ENCODE assay signal across 15 mouse cellular contexts in the genomic region with DNA sequence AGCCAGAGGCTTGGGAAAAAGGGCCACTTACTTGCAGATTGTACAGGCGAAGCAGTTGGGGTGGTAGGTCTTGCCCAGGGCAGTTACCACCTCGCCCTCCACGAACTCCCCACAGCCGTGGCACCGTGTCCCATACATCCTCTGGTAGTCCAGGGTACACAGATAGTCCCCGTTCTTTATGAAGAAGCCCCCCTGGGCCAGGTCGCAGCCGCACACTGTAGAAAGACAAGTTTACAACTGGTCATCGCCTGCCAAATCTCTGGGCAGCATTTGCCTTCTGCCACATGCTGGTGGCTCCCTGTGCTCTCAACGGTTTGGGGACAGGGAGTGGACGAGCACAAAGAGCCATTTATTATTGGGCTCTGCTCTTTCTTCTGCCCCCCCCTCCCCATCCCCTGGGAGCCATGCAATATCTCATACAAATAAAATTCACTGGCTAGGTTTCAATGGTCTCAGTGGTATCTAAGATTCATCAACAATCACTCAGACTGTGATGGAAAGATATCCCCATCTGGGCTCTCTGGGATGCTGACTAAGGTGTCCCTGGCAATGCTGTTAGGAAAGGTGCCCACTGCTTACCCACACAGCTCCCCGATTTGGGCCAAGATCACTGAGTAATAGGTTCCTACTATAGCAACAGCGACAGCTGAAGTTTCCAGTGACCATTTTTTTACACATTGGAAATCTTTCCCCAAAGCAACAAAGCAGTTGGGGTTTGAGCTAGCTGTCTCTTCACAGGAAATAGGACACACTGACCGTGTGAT.
DNase-seq lines count a peak whose midpoint lies in the region; ATAC-seq and TF ChIP-seq lines count a peak whose summit lies in the region.
"Had no signal": no experiment of that assay in that cellular context is flagged by ENCODE, and none has a peak within 500 bp of the region (broad histone marks: within the 10 kb centered on the region; RNA-seq: fewer than 3 reads in every experiment).

No protein-coding gene starts in this region.

- H3K79me3 ChIP-seq in C2C12 (ENCODE audit: low read depth) = no peaks in the 10 kb centered on the region

- no peaks in the 10 kb centered on the region for H3K27me3 ChIP-seq in heart, embryonic 10.5 days (ENCODE audit: insufficient read depth, poor library complexity, severe bottlenecking)
- 0 out of 2 replicates have a peak, but pooled peaks cover 4% of the 10 kb centered on the region for H3K27me3 ChIP-seq in limb, embryonic 15.5 days
- no peaks in the 10 kb centered on the region for H3K27me3 ChIP-seq in limb, embryonic 10.5 days (ENCODE audit: low read depth, poor library complexity, severe bottlenecking)
- H3K27me3 ChIP-seq in C2C12 (ENCODE audit: control insufficient read depth, insufficient read depth, insufficient read length) = no peaks in the 10 kb centered on the region
- H3K27me3 ChIP-seq: midbrain, embryonic 12.5 days had no signal

- H3ac ChIP-seq in C2C12 (ENCODE audit: control insufficient read depth, insufficient read length, low read depth) = no peak overlapping the region

- DNase-seq in heart, embryonic 10.5 days (ENCODE audit: low spot score) = no peak
- no peak for DNase-seq in heart, adult 9 months (ENCODE audit: low spot score in 2 of 2)
- no peak for DNase-seq in limb, embryonic 10.5 days (ENCODE audit: low spot score)
- no peak for DNase-seq in cerebellum, adult 8-10 months
- DNase-seq: adrenal gland, postnatal 25 days; cerebellum, adult 11 months; embryo, embryonic 11 days; kidney, adult 9 months; thymus, adult 2 months had no signal

- no peaks in the 10 kb centered on the region for H3K9me3 ChIP-seq in heart, embryonic 10.5 days
- H3K9me3 ChIP-seq in limb, embryonic 15.5 days = no peaks in the 10 kb centered on the region
- H3K9me3 ChIP-seq in limb, embryonic 10.5 days (replicated peaks) = no peaks in the 10 kb centered on the region
- H3K9me3 ChIP-seq: hindbrain, embryonic 13.5 days; midbrain, embryonic 12.5 days had no signal

- no peaks in the 10 kb centered on the region for H3K79me2 ChIP-seq in C2C12 (ENCODE audit: control insufficient read depth, insufficient read depth)

- no peak overlapping the region for H3K9ac ChIP-seq in limb, embryonic 15.5 days
- H3K9ac ChIP-seq: hindbrain, embryonic 13.5 days; midbrain, embryonic 12.5 days had no signal

- peaks cover 56% of the 10 kb centered on the region for H3K4me1 ChIP-seq in heart, embryonic 10.5 days
- peaks cover 44% of the 10 kb centered on the region for H3K4me1 ChIP-seq in limb, embryonic 15.5 days
- no peaks in the 10 kb centered on the region for H3K4me1 ChIP-seq in limb, embryonic 10.5 days
- peaks cover 9% of the 10 kb centered on the region; the same call in 1 of the 2 replicates for H3K4me1 ChIP-seq in brown adipose tissue, adult 24 weeks (ENCODE audit: control insufficient read depth, insufficient read depth, insufficient read length, low read length)
- H3K4me1 ChIP-seq: midbrain, embryonic 12.5 days had no signal

- H3K27ac ChIP-seq in heart, embryonic 10.5 days = peak overlapping the region; percentile 65
- peak overlapping the region; percentile 59 for H3K27ac ChIP-seq in limb, embryonic 15.5 days
- no peak overlapping the region for H3K27ac ChIP-seq in limb, embryonic 10.5 days
- H3K27ac ChIP-seq in brown adipose tissue, adult 24 weeks (replicated peaks; ENCODE audit: low read depth, low read length) = peak overlapping the region; percentile 60
- H3K27ac ChIP-seq: hindbrain, embryonic 13.5 days; midbrain, embryonic 12.5 days had no signal

- TF ChIP-seq CTCF in C2C12 (IDR thresholded peaks at IDR 0.05; ENCODE audit: control insufficient read depth, insufficient read depth, insufficient read length) = no peak

- no peak overlapping the region for H3K4me3 ChIP-seq in heart, embryonic 10.5 days
- no peak overlapping the region for H3K4me3 ChIP-seq in limb, embryonic 15.5 days
- H3K4me3 ChIP-seq in limb, embryonic 10.5 days = no peak overlapping the region
- H3K4me3 ChIP-seq in C2C12 (ENCODE audit: insufficient read depth, poor library complexity, severe bottlenecking) = no peak overlapping the region
- no peak overlapping the region for H3K4me3 ChIP-seq in brown adipose tissue, adult 24 weeks (ENCODE audit: insufficient read depth, low read depth, low read length)
- H3K4me3 ChIP-seq: hindbrain, embryonic 13.5 days; midbrain, embryonic 12.5 days had no signal

- H3K36me3 ChIP-seq in heart, embryonic 10.5 days = peaks cover 33% of the 10 kb centered on the region
- H3K36me3 ChIP-seq in limb, embryonic 15.5 days = no peaks in the 10 kb centered on the region
- H3K36me3 ChIP-seq in limb, embryonic 10.5 days = no peaks in the 10 kb centered on the region
- H3K36me3 ChIP-seq in C2C12 (ENCODE audit: control insufficient read depth, insufficient read depth) = no peaks in the 10 kb centered on the region
- H3K36me3 ChIP-seq: hindbrain, embryonic 13.5 days; midbrain, embryonic 12.5 days had no signal

- no peak overlapping the region for H3K4me2 ChIP-seq in limb, embryonic 15.5 days
- H3K4me2 ChIP-seq: hindbrain, embryonic 13.5 days; midbrain, embryonic 12.5 days had no signal

- ATAC-seq in limb, embryonic 15.5 days (ENCODE audit: insufficient number of reproducible peaks, low FRiP score, low TSS enrichment, low read depth) = no peak
- no peak for ATAC-seq in CD4-positive, CD25-positive, alpha-beta regulatory T cell, adult 4 months

- WGBS in heart, embryonic 10.5 days = 77% methylated on average over 14 of the region's 14 CpGs
- WGBS in limb, embryonic 15.5 days = 74% methylated on average over 14 of the region's 14 CpGs
- 86% methylated on average over 14 of the region's 14 CpGs for WGBS in limb, embryonic 10.5 days

TF ChIP-seq in C2C12, 6 proteins besides CTCF, POLR2A, EP300 and RAD21:
- TF ChIP-seq CEBPB (IDR thresholded peaks at IDR 0.05; ENCODE audit: low read depth) (no peak), MYOD1 (IDR thresholded peaks at IDR 0.05; ENCODE audit: control insufficient read depth, insufficient read length, low read depth) (peak; percentile 12)
